Mouse (Mus musculus) bone marrow macrophage, adult 2 months (primary cell): ENCODE measurements around the gene Smarcc2.

Source experiments
- CTCF ChIP-seq: IDR thresholded peaks from 2 replicates; pipeline ENCODE4 v1.5.1; 2012; ENCODE audit warnings: low read depth, mild to moderate bottlenecking, low read length, moderate library complexity
- POLR2A ChIP-seq: IDR thresholded peaks from 2 replicates; pipeline ENCODE4 v1.6.1; 2012; ENCODE audit warnings: mild to moderate bottlenecking, low read depth, low read length, borderline replicate concordance

GRCm38 (mm10) chr10:128520591-128520990 lies 61.5 kb downstream of the Smarcc2 start:
- no peak for TF ChIP-seq POLR2A
- TF ChIP-seq CTCF: no peak
